Mouse (Mus musculus) heart, postnatal 0 days (tissue): ENCODE measurements at regions not wholly inside any gene's neighbourhood (a gene's known extent, or its start where the extent isn't known, plus 50 kb on each side); places are given as distances from the start of the nearest gene placed in this dataset.

Experiments used
- ATAC-seq: fragments of 200-750 bp; cut with Nextera tagmentation; 2 replicates; pipeline ENCODE4 v1.8.0; 2017; ENCODE audit warnings: low read depth, moderate number of reproducible peaks, moderate library complexity; ENCODE audit not compliant: insufficient read depth
- DNase-seq: peaks from one replicate; pipeline ENCODE4 v3.0.0-alpha.2; 2016; ENCODE audit warnings: low spot score
- H3K27ac ChIP-seq: fragments of 300-500 bp; sonication (generic); 2 replicates; pipeline ENCODE4 v1.5.1; 2014; ENCODE audit warnings: low read depth, mild to moderate bottlenecking
- H3K27me3 ChIP-seq: fragments of 300-500 bp; sonication (generic); 2 replicates; pipeline ENCODE4 v1.6.1; 2014; ENCODE audit warnings: low read length, mixed read lengths; ENCODE audit not compliant: control insufficient read depth, insufficient read depth
- H3K36me3 ChIP-seq: fragments of 300-500 bp; sonication (generic); replicated peaks from 2 replicates; pipeline ENCODE4 v1.6.1; 2014; ENCODE audit warnings: low read length, mixed read lengths; ENCODE audit not compliant: control insufficient read depth, insufficient read depth
- H3K4me1 ChIP-seq: fragments of 300-500 bp; sonication (generic); 2 replicates; pipeline ENCODE4 v1.6.1; 2014; ENCODE audit warnings: antibody characterized with exemption; ENCODE audit not compliant: control insufficient read depth, insufficient read depth
- H3K4me2 ChIP-seq: fragments of 300-500 bp; sonication (generic); 2 replicates; pipeline ENCODE4 v1.6.1; 2014; ENCODE audit warnings: low read depth, mild to moderate bottlenecking, low read length, moderate library complexity
- H3K4me3 ChIP-seq: fragments of 300-500 bp; sonication (generic); 2 replicates; pipeline ENCODE4 v1.5.1; 2014; ENCODE audit warnings: low read depth, low read length
- H3K9ac ChIP-seq: fragments of 300-500 bp; sonication (generic); replicated peaks from 2 replicates; pipeline ENCODE4 v1.6.1; 2014; ENCODE audit warnings: low read depth, low read length, mixed read lengths
- H3K9me3 ChIP-seq: fragments of 300-500 bp; sonication (generic); replicated peaks from 2 replicates; pipeline ENCODE4 v1.6.1; 2016; ENCODE audit warnings: low read length; ENCODE audit not compliant: control insufficient read depth
- CTCF ChIP-seq: IDR thresholded peaks from 2 replicates; pipeline ENCODE4 v1.5.1; 2016; ENCODE audit warnings: antibody characterized with exemption, control low read depth, low read depth
- EP300 ChIP-seq: IDR thresholded peaks from 2 replicates; pipeline ENCODE4 v1.6.1; 2016; ENCODE audit warnings: antibody characterized with exemption, low read depth
- WGBS: fragments of 180-500 bp; shearing (Covaris S2); extraction: QIAGEN DNeasy Blood & Tissue Kit; methylation state at CpG from one replicate; pipeline ENCODE4 v1.1.7; 2014; 5-methylcytosine and 5-hydroxymethylcytosine counted together

DNA sequence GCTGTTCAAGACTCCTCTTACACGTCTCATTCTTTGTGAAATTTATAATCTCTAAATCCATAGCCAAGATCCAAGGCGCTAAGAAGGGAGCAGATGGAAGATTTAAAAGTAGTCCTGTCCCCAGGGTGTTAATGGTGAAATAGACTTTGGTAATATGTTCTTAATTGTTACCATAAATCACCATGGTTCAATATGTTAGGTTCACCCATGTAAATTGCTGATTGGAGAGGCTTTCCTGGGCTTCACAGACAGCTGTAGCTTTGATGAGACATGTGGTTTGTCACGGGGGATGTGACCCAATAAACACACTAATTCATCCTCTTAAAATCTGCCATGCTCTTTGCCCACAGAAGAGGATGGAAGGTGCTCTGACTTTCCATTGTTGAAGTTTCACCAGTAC is 338.7 kb downstream of the Nucb2 start:
- Histone ChIP-seq H3K27me3 (no peaks in the 10 kb centered on the region), H3K4me3 (no peak overlapping the region), H3K36me3 (no peaks in the 10 kb centered on the region), H3K9ac (no peak overlapping the region), H3K4me2 (no peak overlapping the region), H3K9me3 (no peaks in the 10 kb centered on the region), H3K27ac (no peak overlapping the region), H3K4me1 (no peaks in the 10 kb centered on the region)
- DNase-seq (no peak), ATAC-seq (no peak)
- 64% methylated on average over 3 of the region's 3 CpGs for WGBS
- no peak for TF ChIP-seq EP300
- no peak for TF ChIP-seq CTCF

DNA sequence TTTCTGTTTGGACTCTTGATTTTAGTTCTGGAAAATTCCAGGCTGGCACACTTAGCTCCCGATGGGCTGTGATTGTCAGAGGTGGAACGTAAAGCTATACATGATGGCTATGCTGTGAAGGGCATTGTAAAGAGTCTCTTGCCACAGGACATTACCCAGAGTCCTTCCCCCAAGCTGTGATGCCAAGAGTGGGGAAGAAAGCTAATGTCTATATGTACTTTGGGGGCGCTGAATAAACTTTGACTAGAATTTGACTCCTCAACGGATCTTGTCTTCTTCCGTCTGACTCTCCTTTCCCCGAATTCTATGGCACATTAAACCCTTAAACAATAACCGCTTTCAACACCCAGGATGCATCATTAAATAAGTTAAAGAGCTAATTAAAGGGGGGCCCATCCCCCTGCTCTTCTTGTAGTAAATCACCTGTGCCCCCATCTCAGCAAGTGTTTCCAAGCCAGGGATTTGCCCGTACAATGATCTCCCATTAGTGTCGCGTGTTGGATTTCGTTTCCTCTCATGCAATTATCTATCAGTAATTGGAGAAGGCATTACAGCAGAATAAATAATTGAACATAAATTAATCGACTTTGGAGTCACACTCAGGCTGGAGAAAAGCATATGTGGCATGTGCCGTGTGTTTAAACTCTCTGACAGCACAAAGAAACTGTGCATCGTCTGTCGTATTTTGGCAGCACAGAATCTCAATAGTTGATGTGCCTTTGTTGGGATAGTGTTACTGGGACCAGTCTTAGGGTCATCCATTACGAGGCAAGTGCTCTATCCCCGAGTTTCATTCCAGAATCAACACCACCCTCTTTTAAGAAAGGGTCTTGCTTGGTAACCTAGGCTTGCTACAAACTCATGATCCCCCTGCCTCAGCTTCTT is 343.9 kb downstream of the Nucb2 start:
- no peaks in the 10 kb centered on the region for H3K27me3 ChIP-seq
- no peak overlapping the region for H3K4me2 ChIP-seq
- ATAC-seq (no peak), DNase-seq (no peak)
- H3K4me1 ChIP-seq: no peaks in the 10 kb centered on the region
- H3K9me3 ChIP-seq: no peaks in the 10 kb centered on the region
- H3K4me3 ChIP-seq: no peak overlapping the region
- H3K36me3 ChIP-seq: no peaks in the 10 kb centered on the region
- no peak for TF ChIP-seq CTCF
- TF ChIP-seq EP300: no peak
- no peak overlapping the region for H3K9ac ChIP-seq
- WGBS: 80% methylated on average over 17 of the region's 17 CpGs
- no peak overlapping the region for H3K27ac ChIP-seq

DNA sequence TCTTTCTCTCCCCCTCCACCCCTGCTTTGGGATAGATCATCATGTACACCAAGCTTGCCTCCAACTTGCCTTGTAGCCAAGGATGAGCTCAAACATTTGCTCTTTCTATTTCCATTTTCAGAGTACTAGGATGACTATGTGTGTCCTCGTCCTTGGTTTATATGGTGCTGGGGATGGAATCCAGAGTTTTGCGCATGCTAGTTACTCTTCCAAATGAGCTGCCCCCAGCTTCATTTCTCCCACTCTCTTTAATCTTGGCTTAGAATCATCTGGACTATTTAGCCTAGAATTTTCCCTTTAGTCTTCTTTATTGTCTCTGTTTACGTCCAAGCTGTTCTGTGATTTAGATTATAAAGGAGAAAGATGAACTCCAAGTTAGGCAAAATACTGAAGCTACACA is 349.2 kb downstream of the Nucb2 start:
- WGBS: 77% methylated on average over 3 of the region's 3 CpGs
- no peak for TF ChIP-seq CTCF
- no peak for TF ChIP-seq EP300
- no peak for DNase-seq
- H3K4me3 ChIP-seq: no peak overlapping the region
- no peaks in the 10 kb centered on the region for H3K4me1 ChIP-seq
- H3K4me2 ChIP-seq: no peak overlapping the region
- H3K9ac ChIP-seq: no peak overlapping the region
- H3K27me3 ChIP-seq: no peaks in the 10 kb centered on the region
- H3K9me3 ChIP-seq: no peaks in the 10 kb centered on the region
- no peaks in the 10 kb centered on the region for H3K36me3 ChIP-seq
- no peak overlapping the region for H3K27ac ChIP-seq
- ATAC-seq: no peak

GRCm38 (mm10) chr7:116857141-116857540 is 353.0 kb downstream of the Nucb2 start:
- DNase-seq (no peak), ATAC-seq (no peak)
- Histone ChIP-seq H3K9ac (no peak overlapping the region), H3K27me3 (no peaks in the 10 kb centered on the region), H3K36me3 (no peaks in the 10 kb centered on the region), H3K9me3 (no peaks in the 10 kb centered on the region), H3K27ac (no peak overlapping the region), H3K4me1 (no peaks in the 10 kb centered on the region), H3K4me3 (no peak overlapping the region), H3K4me2 (no peak overlapping the region)
- 71% methylated on average over 5 of the region's 5 CpGs for WGBS
- TF ChIP-seq CTCF (no peak), EP300 (no peak)

DNA sequence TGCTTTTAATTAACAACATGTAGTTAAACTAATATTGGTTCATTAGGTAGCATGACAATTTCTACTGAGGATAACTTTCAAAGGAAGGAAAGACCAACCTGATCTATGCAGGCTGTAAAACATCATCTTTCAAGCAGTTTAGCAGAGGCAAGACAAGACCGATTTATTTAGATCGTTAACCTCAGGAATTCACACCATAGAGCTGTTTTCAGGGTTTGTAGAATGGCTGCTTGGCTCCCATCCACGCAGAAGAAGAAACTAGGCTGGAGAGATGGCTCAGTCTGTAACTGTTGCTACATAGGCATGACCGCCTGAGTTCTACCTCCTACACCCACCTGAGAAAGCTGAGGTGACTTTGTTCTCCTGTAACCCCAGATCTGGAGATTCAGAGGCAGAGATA is 353.6 kb downstream of the Nucb2 start:
- Histone ChIP-seq H3K27me3 (no peaks in the 10 kb centered on the region), H3K9me3 (no peaks in the 10 kb centered on the region), H3K36me3 (no peaks in the 10 kb centered on the region), H3K4me2 (no peak overlapping the region), H3K4me3 (no peak overlapping the region), H3K4me1 (no peaks in the 10 kb centered on the region), H3K27ac (no peak overlapping the region), H3K9ac (no peak overlapping the region)
- DNase-seq (no peak), ATAC-seq (no peak)
- TF ChIP-seq EP300: no peak
- TF ChIP-seq CTCF: no peak
- 69% methylated on average over 4 of the region's 4 CpGs for WGBS
